Mouse (Mus musculus) intestine, postnatal 0 days (tissue): ENCODE results near the gene Irgq. TPM values are rescaled to one million over a fixed set of nuclear protein-coding genes. Genes with fewer than 3 reads are reported as not detected.

Source experiments
- ATAC-seq: fragments of 200-750 bp; cut with Nextera tagmentation; 2 replicates; pipeline ENCODE4 v1.8.0; 2017; ENCODE audit warnings: mild to moderate bottlenecking, moderate TSS enrichment, moderate library complexity
- H3K27ac ChIP-seq: fragments of 300-500 bp; sonication (generic); 2 replicates; pipeline ENCODE4 v1.5.1; 2014; ENCODE audit warnings: mild to moderate bottlenecking, low read depth, low read length, moderate library complexity
- H3K27me3 ChIP-seq: fragments of 300-500 bp; sonication (generic); replicated peaks from 2 replicates; pipeline ENCODE4 v1.6.1; 2014; ENCODE audit warnings: low read length, mixed read lengths; ENCODE audit not compliant: control insufficient read depth, insufficient read depth
- H3K36me3 ChIP-seq: fragments of 300-500 bp; sonication (generic); 2 replicates; pipeline ENCODE4 v1.6.1; 2014; ENCODE audit warnings: mild to moderate bottlenecking, moderate library complexity; ENCODE audit not compliant: control insufficient read depth, insufficient read depth
- H3K4me1 ChIP-seq: fragments of 300-500 bp; sonication (generic); replicated peaks from 2 replicates; pipeline ENCODE4 v1.6.1; 2014; ENCODE audit warnings: antibody characterized with exemption, low read length, mixed read lengths; ENCODE audit not compliant: control insufficient read depth, insufficient read depth
- H3K4me2 ChIP-seq: fragments of 300-500 bp; sonication (generic); replicated peaks from 2 replicates; pipeline ENCODE4 v1.6.1; 2014; ENCODE audit warnings: low read depth, mild to moderate bottlenecking, moderate library complexity
- H3K4me3 ChIP-seq: fragments of 300-500 bp; sonication (generic); 2 replicates; pipeline ENCODE4 v1.5.1; 2014; ENCODE audit warnings: low read depth, low read length
- H3K9ac ChIP-seq: fragments of 300-500 bp; sonication (generic); 2 replicates; pipeline ENCODE4 v1.6.1; 2014; ENCODE audit warnings: mild to moderate bottlenecking, low read depth, low read length
- H3K9me3 ChIP-seq: fragments of 300-500 bp; sonication (generic); 2 replicates; pipeline ENCODE4 v1.6.1; 2016; ENCODE audit warnings: mixed run types; ENCODE audit not compliant: control insufficient read depth
- CTCF ChIP-seq: sonication (generic); IDR thresholded peaks from 2 replicates; pipeline ENCODE4 v1.5.1; 2016; ENCODE audit warnings: low read depth, mild to moderate bottlenecking, control low read depth, antibody characterized with exemption, moderate library complexity
- WGBS: fragments of 180-500 bp; shearing (Covaris S2); extraction: QIAGEN DNeasy Blood & Tissue Kit; methylation state at CpG from one replicate; pipeline ENCODE4 v1.1.7; 2014; 5-methylcytosine and 5-hydroxymethylcytosine counted together
- polyA plus RNA-seq: library from polyadenylated mRNA; unstranded; fragments of >200 nt; fragmentation: Nextera tagmentation; extraction: Ambion mirVana; gene quantifications from 2 replicates; pipeline ENCODE4 v1.2.1, GENCODE M21; 2015

Gene Irgq
- polyA plus RNA-seq, 1 experiment from 2014 or later, result 3.4 TPM

DNA sequence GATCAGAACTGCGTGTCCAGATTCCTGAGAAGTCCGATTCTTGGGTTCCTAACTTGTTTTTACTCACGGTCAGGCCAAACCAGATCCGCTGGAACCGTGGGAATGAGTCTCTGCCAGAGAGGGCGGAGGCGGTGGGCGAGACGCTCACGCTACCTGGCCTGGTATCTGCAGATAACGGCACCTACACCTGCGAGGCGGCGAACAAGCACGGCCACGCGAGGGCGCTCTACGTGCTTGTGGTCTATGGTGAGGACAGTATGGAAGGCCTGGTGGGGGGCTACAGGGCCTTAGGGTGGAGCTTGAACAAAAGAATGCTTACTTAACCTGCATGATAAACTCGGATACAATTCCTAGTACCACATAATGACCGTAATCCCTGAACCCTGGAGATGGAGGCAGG is 29.0 kb upstream of the Irgq start:
- Histone ChIP-seq H3K36me3 (no peaks in the 10 kb centered on the region), H3K4me1 (no peaks in the 10 kb centered on the region), H3K4me2 (no peak overlapping the region), H3K9ac (no peak overlapping the region), H3K9me3 (no peaks in the 10 kb centered on the region), H3K27me3 (peaks cover 24% of the 10 kb centered on the region), H3K27ac (no peak overlapping the region), H3K4me3 (no peak overlapping the region)
- 39% methylated on average over 21 of the region's 21 CpGs for WGBS
- ATAC-seq, result no peak
- TF ChIP-seq CTCF, result peak; percentile 57

DNA sequence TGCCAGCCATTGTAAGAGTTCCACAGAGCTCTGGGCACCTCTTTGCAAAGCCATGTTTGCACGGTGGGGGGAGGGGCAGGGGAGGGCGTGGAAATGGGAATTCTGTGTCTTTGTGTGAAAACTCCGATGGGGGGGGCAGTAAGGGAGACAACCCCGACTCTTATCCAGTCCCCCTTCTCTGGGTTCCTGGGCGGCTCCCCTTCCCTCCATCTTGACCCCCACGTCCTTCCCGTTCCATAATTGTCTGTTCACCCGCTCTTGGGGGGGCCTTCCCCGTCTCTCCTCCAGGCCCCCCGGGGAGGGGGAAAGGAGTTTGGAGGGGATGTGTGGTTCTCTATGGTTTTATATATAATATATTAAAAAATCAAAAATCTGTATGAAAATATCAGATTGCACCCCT is 26.5 kb upstream of the Irgq start:
- H3K4me1 ChIP-seq, result no peaks in the 10 kb centered on the region
- no peaks in the 10 kb centered on the region for H3K36me3 ChIP-seq
- H3K4me3 ChIP-seq, result no peak overlapping the region
- no peak overlapping the region for H3K9ac ChIP-seq
- no peak overlapping the region for H3K4me2 ChIP-seq
- 21% methylated on average over 10 of the region's 10 CpGs for WGBS
- H3K27me3 ChIP-seq, result peaks cover 17% of the 10 kb centered on the region
- H3K9me3 ChIP-seq, result no peaks in the 10 kb centered on the region
- TF ChIP-seq CTCF, result no peak
- no peak for ATAC-seq
- no peak overlapping the region for H3K27ac ChIP-seq

DNA sequence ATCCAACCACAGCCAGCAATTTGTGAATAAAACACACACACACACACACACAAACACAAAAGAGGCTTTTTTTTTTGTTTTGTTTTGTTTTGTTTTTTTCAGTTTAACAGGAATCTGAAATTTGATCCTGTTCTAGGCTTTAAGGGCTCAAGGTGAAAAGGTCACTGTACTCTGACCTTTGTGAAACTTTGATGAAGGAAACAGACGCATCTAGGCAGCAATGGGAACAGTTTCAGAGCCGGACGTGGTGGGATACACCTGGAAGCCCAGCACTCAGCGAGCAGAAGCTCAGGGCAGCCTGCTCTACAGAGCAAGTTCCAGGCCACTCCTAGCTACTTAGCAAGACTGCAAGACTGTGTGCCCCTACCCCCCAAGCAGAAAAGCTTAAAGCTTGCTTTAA is 25.6 kb upstream of the Irgq start:
- TF ChIP-seq CTCF, result no peak
- Histone ChIP-seq H3K27ac (no peak overlapping the region), H3K4me3 (no peak overlapping the region), H3K9me3 (no peaks in the 10 kb centered on the region), H3K27me3 (peaks cover 8% of the 10 kb centered on the region), H3K4me1 (no peaks in the 10 kb centered on the region), H3K4me2 (no peak overlapping the region), H3K36me3 (no peaks in the 10 kb centered on the region), H3K9ac (no peak overlapping the region)
- no peak for ATAC-seq
- WGBS, result 24% methylated on average over 4 of the region's 4 CpGs

GRCm38 (mm10) chr7:24505447-24506064 is 24.9 kb upstream of the Irgq start:
- Histone ChIP-seq H3K4me2 (peak overlapping the region; percentile 89; the same call in 1 of the 2 replicates), H3K9me3 (no peaks in the 10 kb centered on the region), H3K27ac (no peak overlapping the region), H3K36me3 (no peaks in the 10 kb centered on the region), H3K27me3 (peaks cover 2% of the 10 kb centered on the region; the same call in 1 of the 2 replicates), H3K9ac (no peak overlapping the region), H3K4me3 (no peak overlapping the region), H3K4me1 (no peaks in the 10 kb centered on the region)
- ATAC-seq, result no peak
- 35% methylated on average over 15 of the region's 15 CpGs for WGBS
- no peak for TF ChIP-seq CTCF

DNA sequence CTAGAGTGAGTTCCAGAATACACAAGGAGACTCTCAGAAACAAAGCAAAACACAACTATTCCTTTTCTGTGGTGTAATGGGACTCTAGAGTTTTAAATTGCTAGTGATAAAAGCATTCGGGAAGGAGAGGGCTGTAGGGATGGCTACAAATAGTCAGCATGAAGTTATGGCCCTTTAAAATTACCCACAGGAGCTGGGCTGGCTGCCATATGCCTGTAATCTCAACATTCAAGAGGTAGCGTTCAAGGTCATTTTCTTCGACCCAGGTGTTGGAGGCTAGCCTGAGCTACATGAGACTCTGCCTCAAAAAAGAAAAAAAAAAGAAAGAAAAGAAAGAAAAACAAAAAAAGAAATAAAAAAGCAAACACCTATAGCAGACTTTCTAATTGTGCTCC is 24.4 kb upstream of the Irgq start:
- no peak overlapping the region for H3K27ac ChIP-seq
- H3K9ac ChIP-seq, result no peak overlapping the region
- ATAC-seq, result no peak

DNA sequence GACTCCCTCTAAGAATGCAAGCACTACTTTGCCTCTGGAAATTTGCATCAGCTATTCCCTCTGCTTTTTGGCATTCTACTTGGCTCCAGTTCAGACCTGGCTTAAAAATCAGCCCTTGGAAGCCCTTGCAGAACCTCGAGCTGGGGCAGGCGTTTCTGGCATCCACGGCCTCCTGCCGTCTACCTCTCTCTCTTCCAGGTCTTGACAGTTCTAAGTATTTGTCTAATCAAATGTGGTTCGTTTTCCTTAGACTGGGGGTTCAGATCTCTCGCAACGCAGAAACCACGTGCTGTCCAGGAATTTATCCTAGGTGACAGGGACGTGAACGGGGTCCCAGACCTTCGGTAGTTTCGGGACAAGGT is 24.0 kb upstream of the Irgq start:
- no peak for TF ChIP-seq CTCF
- 3% methylated on average over 12 of the region's 12 CpGs for WGBS
- Histone ChIP-seq H3K27me3 (no peaks in the 10 kb centered on the region), H3K9ac (peak overlapping the region; percentile 80), H3K9me3 (no peaks in the 10 kb centered on the region), H3K4me1 (no peaks in the 10 kb centered on the region), H3K27ac (no peak overlapping the region), H3K4me3 (peak overlapping the region; percentile 57), H3K4me2 (peak overlapping the region; percentile 89), H3K36me3 (no peaks in the 10 kb centered on the region)
- ATAC-seq, result no peak

More for the DNA sequence above, 24.4 kb upstream of the Irgq start:
- H3K4me1 ChIP-seq, result no peaks in the 10 kb centered on the region
- peak overlapping the region; percentile 89 for H3K4me2 ChIP-seq
- no peak for TF ChIP-seq CTCF
- 16% methylated on average over 3 of the region's 3 CpGs for WGBS
- H3K4me3 ChIP-seq, result no peak overlapping the region; the same call in 1 of the 2 replicates
- H3K9me3 ChIP-seq, result no peaks in the 10 kb centered on the region
- H3K36me3 ChIP-seq, result no peaks in the 10 kb centered on the region
- H3K27me3 ChIP-seq, result no peaks in the 10 kb centered on the region
